ENCODE assay signal across 17 mouse cellular contexts in the genomic region with DNA sequence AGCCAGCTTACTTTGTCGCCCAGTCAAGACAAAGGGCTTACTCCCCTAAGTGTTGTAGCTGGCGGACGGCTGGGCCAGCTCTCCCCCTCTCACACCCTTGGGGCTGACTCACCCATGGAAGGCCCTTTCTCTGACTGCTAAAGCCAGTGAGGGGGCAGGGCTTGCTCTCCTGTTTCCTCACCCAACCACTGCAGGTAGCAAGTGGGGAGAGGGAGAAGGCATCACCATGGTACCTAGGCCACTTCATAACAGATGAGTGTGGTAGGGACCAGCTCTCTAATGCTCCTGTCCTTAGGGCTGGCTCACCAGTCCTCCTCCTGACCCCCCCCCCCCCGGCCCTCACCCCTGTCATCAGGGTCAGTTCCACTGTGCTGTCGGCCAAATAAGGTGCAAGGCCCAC.
DNase-seq lines count a peak whose midpoint lies in the region; ATAC-seq lines count a peak whose summit lies in the region.
"Had no signal": no experiment of that assay in that cellular context is flagged by ENCODE, and none has a peak within 500 bp of the region (broad histone marks: within the 10 kb centered on the region; RNA-seq: fewer than 3 reads in every experiment).

No protein-coding gene starts in this region.

- DNase-seq in heart, postnatal 25 days (ENCODE audit: low spot score) = no peak
- no peak for DNase-seq in intestine, embryonic 14.5 days (ENCODE audit: low spot score)
- peak; percentile 77 for DNase-seq in midbrain, embryonic 11.5 days (ENCODE audit: low spot score, missing footprints)
- no peak for DNase-seq in midbrain, embryonic 14.5 days
- DNase-seq in right cerebral cortex, postnatal 14 days = no peak
- DNase-seq: adrenal gland, adult 8-10 months; cerebellum, adult 18-20 months; cerebellum, adult 9-11 months; cerebellum, postnatal 36 days; forebrain, postnatal 0 days; gastrocnemius, postnatal 14 days had no signal

- no peaks in the 10 kb centered on the region for H3K9me3 ChIP-seq in heart, embryonic 14.5 days (ENCODE audit: control insufficient read depth, low read length)
- H3K9me3 ChIP-seq in intestine, embryonic 14.5 days (ENCODE audit: control insufficient read depth, low read length) = no peaks in the 10 kb centered on the region
- H3K9me3 ChIP-seq in intestine, embryonic 15.5 days = no peaks in the 10 kb centered on the region
- H3K9me3 ChIP-seq in midbrain, embryonic 11.5 days (ENCODE audit: control insufficient read depth, low read length) = no peaks in the 10 kb centered on the region
- no peaks in the 10 kb centered on the region for H3K9me3 ChIP-seq in midbrain, embryonic 14.5 days (ENCODE audit: control insufficient read depth, low read length)
- no peaks in the 10 kb centered on the region for H3K9me3 ChIP-seq in stomach, embryonic 16.5 days (replicated peaks; ENCODE audit: control insufficient read depth, low read length)
- H3K9me3 ChIP-seq: embryonic facial prominence, embryonic 13.5 days; forebrain, embryonic 13.5 days; heart, embryonic 12.5 days had no signal

- ATAC-seq in heart, embryonic 14.5 days (ENCODE audit: insufficient number of reproducible peaks, insufficient read depth, low FRiP score, low read depth) = 0 out of 2 replicates have a peak, but pooled peaks have one; percentile 21
- ATAC-seq in intestine, embryonic 14.5 days (replicated peaks; ENCODE audit: low FRiP score, low TSS enrichment, low read depth) = 0 out of 2 replicates have a peak, but pooled peaks have one; percentile 47
- no peak for ATAC-seq in intestine, embryonic 15.5 days
- ATAC-seq in midbrain, embryonic 11.5 days (ENCODE audit: low FRiP score) = no peak
- no peak for ATAC-seq in midbrain, embryonic 14.5 days (ENCODE audit: low FRiP score, low TSS enrichment)
- ATAC-seq in stomach, embryonic 16.5 days (ENCODE audit: insufficient read depth, low FRiP score) = peak; percentile 13; the same call in 1 of the 2 replicates
- ATAC-seq: forebrain, embryonic 13.5 days; forebrain, postnatal 0 days had no signal

- no peak overlapping the region for H3K9ac ChIP-seq in heart, embryonic 14.5 days (ENCODE audit: low read length)
- H3K9ac ChIP-seq in intestine, embryonic 14.5 days (ENCODE audit: low read length) = no peak overlapping the region
- no peak overlapping the region for H3K9ac ChIP-seq in intestine, embryonic 15.5 days
- no peak overlapping the region for H3K9ac ChIP-seq in midbrain, embryonic 11.5 days (ENCODE audit: low read length)
- no peak overlapping the region for H3K9ac ChIP-seq in midbrain, embryonic 14.5 days (replicated peaks; ENCODE audit: low read length)
- no peak overlapping the region for H3K9ac ChIP-seq in stomach, embryonic 16.5 days (ENCODE audit: low read length)
- H3K9ac ChIP-seq: embryonic facial prominence, embryonic 13.5 days; forebrain, embryonic 13.5 days; forebrain, postnatal 0 days; heart, embryonic 12.5 days had no signal

- no peak overlapping the region for H3K4me2 ChIP-seq in heart, embryonic 14.5 days (ENCODE audit: low read length)
- no peak overlapping the region for H3K4me2 ChIP-seq in intestine, embryonic 14.5 days (ENCODE audit: low read length)
- no peak overlapping the region for H3K4me2 ChIP-seq in intestine, embryonic 15.5 days (replicated peaks)
- no peak overlapping the region for H3K4me2 ChIP-seq in midbrain, embryonic 11.5 days
- H3K4me2 ChIP-seq in midbrain, embryonic 14.5 days (ENCODE audit: low read length) = no peak overlapping the region
- H3K4me2 ChIP-seq in stomach, embryonic 16.5 days (ENCODE audit: low read depth, low read length) = no peak overlapping the region
- H3K4me2 ChIP-seq: embryonic facial prominence, embryonic 13.5 days; forebrain, embryonic 13.5 days; heart, embryonic 12.5 days had no signal

- no peak overlapping the region for H3K4me3 ChIP-seq in heart, embryonic 14.5 days (ENCODE audit: control insufficient read depth in 1 of 2, insufficient read depth in 1 of 2, low read depth in 1 of 2, low read length in 2 of 2)
- no peak overlapping the region for H3K4me3 ChIP-seq in intestine, embryonic 14.5 days (ENCODE audit: low read depth, low read length)
- H3K4me3 ChIP-seq in intestine, embryonic 15.5 days (replicated peaks) = no peak overlapping the region
- no peak overlapping the region for H3K4me3 ChIP-seq in midbrain, embryonic 11.5 days (ENCODE audit: low read depth, low read length)
- no peak overlapping the region for H3K4me3 ChIP-seq in midbrain, embryonic 14.5 days (replicated peaks; ENCODE audit: low read depth, low read length)
- H3K4me3 ChIP-seq in stomach, embryonic 16.5 days (replicated peaks; ENCODE audit: low read length) = no peak overlapping the region
- H3K4me3 ChIP-seq: embryonic facial prominence, embryonic 13.5 days; forebrain, embryonic 13.5 days; heart, embryonic 12.5 days had no signal

- 75% methylated on average over 5 of the region's 5 CpGs for WGBS in heart, embryonic 14.5 days
- WGBS in intestine, embryonic 14.5 days = 70% methylated on average over 5 of the region's 5 CpGs
- 83% methylated on average over 5 of the region's 5 CpGs for WGBS in intestine, embryonic 15.5 days
- WGBS in midbrain, embryonic 11.5 days = 75% methylated on average over 5 of the region's 5 CpGs
- WGBS in midbrain, embryonic 14.5 days = 83% methylated on average over 5 of the region's 5 CpGs
- 74% methylated on average over 5 of the region's 5 CpGs for WGBS in stomach, embryonic 16.5 days

- H3K27ac ChIP-seq in heart, embryonic 14.5 days (replicated peaks in 1 of 2; ENCODE audit: control insufficient read depth in 1 of 2, insufficient read depth in 1 of 2, low read depth in 2 of 2, low read length in 2 of 2) = no peak overlapping the region
- no peak overlapping the region for H3K27ac ChIP-seq in intestine, embryonic 14.5 days (ENCODE audit: low read depth)
- H3K27ac ChIP-seq in intestine, embryonic 15.5 days = no peak overlapping the region
- no peak overlapping the region for H3K27ac ChIP-seq in midbrain, embryonic 11.5 days (ENCODE audit: low read depth, low read length)
- H3K27ac ChIP-seq in midbrain, embryonic 14.5 days (replicated peaks; ENCODE audit: low read depth, low read length) = no peak overlapping the region
- no peak overlapping the region for H3K27ac ChIP-seq in stomach, embryonic 16.5 days (ENCODE audit: low read length)
- H3K27ac ChIP-seq: embryonic facial prominence, embryonic 13.5 days; forebrain, embryonic 13.5 days had no signal

- no peaks in the 10 kb centered on the region for H3K36me3 ChIP-seq in heart, embryonic 14.5 days (ENCODE audit: control insufficient read depth, insufficient read depth, low read length)
- no peaks in the 10 kb centered on the region for H3K36me3 ChIP-seq in intestine, embryonic 14.5 days (ENCODE audit: control insufficient read depth, insufficient read depth, low read length)
- H3K36me3 ChIP-seq in intestine, embryonic 15.5 days = no peaks in the 10 kb centered on the region
- H3K36me3 ChIP-seq in midbrain, embryonic 11.5 days (ENCODE audit: control insufficient read depth, insufficient read depth, low read length) = no peaks in the 10 kb centered on the region
- no peaks in the 10 kb centered on the region for H3K36me3 ChIP-seq in midbrain, embryonic 14.5 days (ENCODE audit: control insufficient read depth, insufficient read depth, low read length)
- H3K36me3 ChIP-seq in stomach, embryonic 16.5 days (ENCODE audit: control insufficient read depth, insufficient read depth, low read length) = no peaks in the 10 kb centered on the region
- H3K36me3 ChIP-seq: embryonic facial prominence, embryonic 13.5 days; heart, embryonic 12.5 days had no signal

- intact Hi-C loops in heart, postnatal 25 days (cut with DNase I) = no loop called here

- no peaks in the 10 kb centered on the region for H3K27me3 ChIP-seq in heart, embryonic 14.5 days (ENCODE audit: control insufficient read depth, insufficient read depth, low read length)
- H3K27me3 ChIP-seq in intestine, embryonic 14.5 days (replicated peaks; ENCODE audit: control insufficient read depth, insufficient read depth, low read length) = no peaks in the 10 kb centered on the region
- H3K27me3 ChIP-seq in intestine, embryonic 15.5 days (replicated peaks) = no peaks in the 10 kb centered on the region
- H3K27me3 ChIP-seq in midbrain, embryonic 11.5 days (ENCODE audit: control insufficient read depth, insufficient read depth, low read length) = no peaks in the 10 kb centered on the region
- H3K27me3 ChIP-seq in midbrain, embryonic 14.5 days (ENCODE audit: control insufficient read depth, insufficient read depth, low read length) = no peaks in the 10 kb centered on the region
- H3K27me3 ChIP-seq in stomach, embryonic 16.5 days (ENCODE audit: control insufficient read depth, insufficient read depth, low read length) = no peaks in the 10 kb centered on the region
- H3K27me3 ChIP-seq: embryonic facial prominence, embryonic 13.5 days; forebrain, embryonic 13.5 days; heart, embryonic 12.5 days had no signal

- H3K4me1 ChIP-seq in heart, embryonic 14.5 days (ENCODE audit: control insufficient read depth in 2 of 2, insufficient read depth in 2 of 2, low read length in 2 of 2) = no peaks in the 10 kb centered on the region
- H3K4me1 ChIP-seq in intestine, embryonic 14.5 days (replicated peaks; ENCODE audit: control insufficient read depth, insufficient read depth, low read length) = no peaks in the 10 kb centered on the region
- no peaks in the 10 kb centered on the region for H3K4me1 ChIP-seq in intestine, embryonic 15.5 days (replicated peaks)
- H3K4me1 ChIP-seq in midbrain, embryonic 11.5 days (ENCODE audit: control insufficient read depth, insufficient read depth, low read length) = no peaks in the 10 kb centered on the region
- no peaks in the 10 kb centered on the region for H3K4me1 ChIP-seq in midbrain, embryonic 14.5 days (ENCODE audit: control insufficient read depth, insufficient read depth, low read length)
- no peaks in the 10 kb centered on the region for H3K4me1 ChIP-seq in stomach, embryonic 16.5 days (ENCODE audit: control insufficient read depth, insufficient read depth, low read length)
- H3K4me1 ChIP-seq: embryonic facial prominence, embryonic 13.5 days; forebrain, embryonic 13.5 days; heart, embryonic 12.5 days had no signal

Comparison
In these comparisons a context has a peak if more than half of its experiments do, and no peak if none do; other contexts are left out.
1. ATAC-seq: peak in heart, embryonic 14.5 days (single experiment), intestine, embryonic 14.5 days (single experiment) and stomach, embryonic 16.5 days (single experiment); none in intestine, embryonic 15.5 days (single experiment), midbrain, embryonic 11.5 days (single experiment) and midbrain, embryonic 14.5 days (single experiment).